Mouse (Mus musculus): ENCODE results near the gene Lce1h. TPM values are rescaled to one million over a fixed set of nuclear protein-coding genes. Genes with fewer than 3 reads are reported as not detected.

Lce1h gene
- total RNA-seq (2023) = not detected

DNA sequence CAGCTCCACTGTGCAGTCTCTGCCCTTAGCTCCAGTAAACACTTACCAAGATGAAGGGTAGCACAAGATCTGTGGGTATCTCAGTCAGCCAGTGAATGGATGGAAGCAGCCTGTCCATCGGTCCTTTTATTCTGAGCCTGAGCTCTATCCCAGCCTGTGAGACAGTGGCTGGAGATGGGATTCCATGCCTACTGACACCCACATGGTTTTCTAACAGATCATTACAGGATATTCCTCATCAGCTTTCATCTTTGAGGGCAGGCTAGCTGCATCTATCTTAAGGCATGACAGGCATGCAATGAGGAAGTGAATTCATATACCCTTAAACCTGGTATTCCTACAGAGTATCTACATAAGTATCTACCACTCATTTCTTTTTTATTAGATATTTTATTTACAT lies at the start of gene Lce1h:
Lce1h (minus strand) TSS at position 101 of the 400 bp plus-strand sequence.

DNA sequence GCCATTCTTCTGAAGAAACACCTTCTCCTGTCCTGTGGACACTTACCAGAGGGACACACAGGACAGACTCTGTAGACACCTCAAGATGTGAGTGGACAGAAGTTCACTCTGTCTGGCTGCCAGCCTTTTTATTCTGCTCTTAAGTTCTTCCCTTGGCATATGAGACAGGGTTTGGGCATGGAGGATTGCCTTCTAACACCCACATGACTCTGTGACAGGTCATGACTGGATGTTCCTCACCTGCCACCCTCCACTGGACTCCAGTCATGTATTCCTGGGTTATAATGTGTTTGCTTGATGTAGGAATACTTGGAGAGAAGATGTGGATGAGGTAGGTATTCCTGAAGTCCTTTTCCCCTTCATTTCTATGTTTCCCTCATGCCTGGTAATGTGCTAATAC lies 42.9 kb upstream of the Lce1h start, which contains the start of gene Lce1k:
Lce1k (minus strand) TSS at position 101 of the 400 bp plus-strand sequence.

DNA sequence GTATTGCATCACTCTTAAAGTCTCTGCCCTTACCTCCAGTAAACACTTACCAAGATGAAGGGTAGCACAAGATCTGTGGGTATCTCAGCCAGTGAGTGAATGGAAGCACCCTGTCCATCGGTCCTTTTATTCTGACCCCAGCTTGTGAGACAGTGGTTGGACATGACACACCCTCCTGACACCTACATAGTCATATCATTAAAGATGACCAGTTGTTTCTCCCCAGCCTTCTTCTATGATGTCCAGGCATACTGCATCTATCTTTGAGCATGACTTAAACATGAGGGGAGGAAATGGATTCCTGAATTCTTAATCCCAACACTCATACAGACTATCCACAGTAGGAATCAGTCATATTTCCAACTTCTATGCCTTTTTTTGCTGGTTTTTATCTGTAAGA lies 25.5 kb upstream of the Lce1h start, which contains the start of gene Lce1j:
Lce1j (minus strand) TSS at position 101 of the 400 bp plus-strand sequence.

DNA sequence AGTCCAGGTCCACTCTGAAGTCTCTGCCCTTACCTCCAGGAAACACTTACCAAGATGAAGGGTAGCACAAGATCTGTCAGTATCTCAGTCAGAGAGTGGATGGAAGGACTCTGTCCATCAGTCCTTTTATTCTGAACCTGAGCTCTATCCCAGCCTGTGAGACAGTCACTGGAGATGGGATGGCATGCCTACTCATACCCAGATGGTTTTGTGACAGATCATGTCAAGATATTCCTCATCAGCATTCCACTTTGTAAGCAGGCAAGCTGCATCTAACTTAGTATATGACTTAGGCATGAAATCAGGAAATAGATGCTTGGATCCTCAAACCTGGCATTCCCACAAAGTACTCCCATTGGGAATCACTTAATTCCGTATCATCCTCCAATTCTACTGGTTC lies 13.9 kb upstream of the Lce1h start, which contains the start of gene Lce1i:
Lce1i (minus strand) TSS at position 101 of the 400 bp plus-strand sequence.

DNA sequence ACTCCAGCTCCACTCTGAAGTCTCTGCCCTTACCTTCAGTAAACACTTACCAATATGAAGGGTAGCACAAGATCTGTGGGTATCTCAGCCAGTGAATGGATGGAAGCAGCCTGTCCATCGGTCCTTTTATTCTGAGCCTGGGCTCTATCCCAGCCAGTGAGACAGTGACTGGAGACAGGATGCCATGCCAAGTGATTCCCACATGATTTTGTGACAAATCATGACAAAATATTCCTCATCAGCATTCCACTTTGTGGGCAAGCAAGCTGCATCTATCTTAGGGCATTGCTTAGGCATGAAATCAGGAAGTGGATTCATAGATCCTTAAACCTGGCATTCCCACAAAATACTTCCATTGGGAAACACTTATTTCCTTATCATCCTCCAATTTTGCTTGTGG lies 12.6 kb downstream of the Lce1h start, which contains the start of gene Lce1g:
Lce1g (minus strand) TSS at position 101 of the 400 bp plus-strand sequence.

DNA sequence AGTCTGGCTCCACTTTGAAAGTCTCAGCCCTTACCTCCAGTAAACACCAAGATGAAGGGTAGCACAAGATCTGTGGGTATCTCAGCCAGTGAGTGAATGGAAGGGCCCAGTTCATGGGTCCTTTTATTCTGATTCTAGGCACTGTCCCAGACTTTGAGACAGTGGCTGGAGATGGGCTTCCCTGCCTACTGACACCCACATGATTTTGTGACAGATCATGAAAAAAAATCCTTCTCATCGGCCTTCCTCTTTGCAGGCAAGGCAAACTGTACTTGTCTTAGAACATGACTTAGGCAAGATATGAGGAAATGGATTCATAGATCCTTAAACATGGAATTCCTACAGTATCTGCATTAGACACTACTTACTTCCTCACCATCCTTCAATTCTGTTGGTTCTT lies 25.9 kb downstream of the Lce1h start, which contains the start of gene Gm38119:
Gm38119 (minus strand) TSS at position 101 of the 400 bp plus-strand sequence.

DNA sequence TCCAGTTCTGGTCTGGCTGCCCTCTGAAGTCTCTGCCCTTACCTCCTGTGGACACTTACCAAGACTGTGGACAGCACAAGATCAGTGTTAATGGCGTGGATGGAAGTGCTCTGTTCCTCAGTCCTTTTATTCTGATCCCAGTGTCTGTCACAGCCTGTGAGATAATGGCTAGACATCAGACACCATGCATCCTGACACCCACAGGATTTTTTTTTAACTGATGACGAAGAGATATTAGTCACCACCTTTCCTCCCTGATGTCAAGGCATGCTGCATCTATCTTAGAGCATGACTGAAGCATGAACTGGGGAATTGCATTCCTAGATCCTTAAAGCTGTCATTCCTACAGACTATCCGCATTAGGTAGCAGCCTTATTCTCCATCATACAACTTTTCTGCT lies 44.6 kb downstream of the Lce1h start, which contains the start of gene Lce1f:
Lce1f (minus strand) TSS at position 101 of the 400 bp plus-strand sequence.

Other genes starting within 250 kb of the Lce1h start
- not detected for gene 2310046K23Rik, start 230.6 kb downstream of the Lce1h start, total RNA-seq (2023)
- not detected for gene Ivl, start 191.3 kb downstream of the Lce1h start, total RNA-seq (2023)
- not detected for gene Smcp, start 176.1 kb downstream of the Lce1h start, total RNA-seq (2023)
- not detected for gene 2210017I01Rik, start 157.6 kb downstream of the Lce1h start, total RNA-seq (2023)
- gene Lce6a, start 143.4 kb downstream of the Lce1h start, total RNA-seq (2023) = not detected
- gene Lce1a1, start 116.8 kb downstream of the Lce1h start, total RNA-seq (2023) = not detected
- not detected for gene Lce1b, start 108.1 kb downstream of the Lce1h start, total RNA-seq (2023)
- gene Lce1a2, start 94.8 kb downstream of the Lce1h start, total RNA-seq (2023) = not detected
- gene Lce1c, start 85.8 kb downstream of the Lce1h start, total RNA-seq (2023) = not detected
- not detected for gene Lce1d, start 77.9 kb downstream of the Lce1h start, total RNA-seq (2023)
- not detected for gene Lce1e, start 56.0 kb downstream of the Lce1h start, total RNA-seq (2023)
- not detected for gene Lce1f, start 44.7 kb downstream of the Lce1h start, total RNA-seq (2023)
- gene Gm38119, start 26.0 kb downstream of the Lce1h start, total RNA-seq (2023) = not detected
- not detected for gene Lce1g, start 12.7 kb downstream of the Lce1h start, total RNA-seq (2023)
- gene Lce1i, start 13.8 kb upstream of the Lce1h start, total RNA-seq (2023) = not detected
- not detected for gene Lce1j, start 25.4 kb upstream of the Lce1h start, total RNA-seq (2023)
- gene Lce1k, start 42.8 kb upstream of the Lce1h start, total RNA-seq (2023) = not detected
- gene Kprp, start 62.2 kb upstream of the Lce1h start, total RNA-seq (2023) = not detected
- gene Lce1l, start 86.2 kb upstream of the Lce1h start, total RNA-seq (2023) = not detected
- not detected for gene 2310050C09Rik, start 105.2 kb upstream of the Lce1h start, total RNA-seq (2023)
- gene Lce3a, start 161.2 kb upstream of the Lce1h start, total RNA-seq (2023) = not detected
- gene Lce3b, start 167.9 kb upstream of the Lce1h start, total RNA-seq (2023) = not detected
- gene Lce3c, start 179.4 kb upstream of the Lce1h start, total RNA-seq (2023) = not detected
- not detected for gene Lce3d, start 192.3 kb upstream of the Lce1h start, total RNA-seq (2023)
- not detected for gene Lce3e, start 202.0 kb upstream of the Lce1h start, total RNA-seq (2023)
- gene Lce3f, start 227.2 kb upstream of the Lce1h start, total RNA-seq (2023) = not detected

Data from CD8-positive naive resting alpha-beta T cell, adult 57 days (primary cell).